Mouse (Mus musculus): ENCODE measurements at regions not wholly inside any gene's neighbourhood (a gene's known extent, or its start where the extent isn't known, plus 50 kb on each side); places are given as distances from the start of the nearest gene placed in this dataset.

DNA sequence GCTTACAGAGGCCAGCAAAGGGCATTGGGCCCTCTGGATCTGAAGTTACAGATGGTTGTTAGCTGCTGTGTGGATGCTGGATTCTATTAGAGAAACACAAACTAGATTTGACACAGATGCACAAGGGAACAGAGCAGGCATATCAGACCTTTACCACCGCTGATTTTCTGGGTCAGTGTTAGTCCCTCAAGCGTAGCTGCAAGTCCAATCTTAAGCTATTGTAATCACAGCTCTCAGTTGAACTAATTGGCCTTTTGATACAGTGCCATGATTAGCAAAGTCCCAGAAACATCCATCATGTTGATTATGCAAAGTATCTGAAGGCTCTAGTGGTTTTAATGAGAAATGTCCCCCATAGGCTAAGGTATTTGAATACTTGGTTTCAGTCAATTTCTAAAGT lies 54.2 kb upstream of the Plppr5 start:
- Histone ChIP-seq H3ac (ENCODE audit: control insufficient read depth, insufficient read length) (no peak overlapping the region), H3K79me2 (ENCODE audit: control insufficient read depth, insufficient read depth) (no peaks in the 10 kb centered on the region), H3K4me2 (ENCODE audit: low read depth) (no peak overlapping the region), H3K36me3 (ENCODE audit: control insufficient read depth, insufficient read depth) (no peaks in the 10 kb centered on the region), H3K27me3 (ENCODE audit: control insufficient read depth, insufficient read depth, insufficient read length) (no peaks in the 10 kb centered on the region), H3K4me3 (no peak overlapping the region)
- TF ChIP-seq POLR2A (IDR thresholded peaks at IDR 0.05; ENCODE audit: insufficient read length, low read depth), result no peak
- no peak for TF ChIP-seq POLR2AphosphoS2 (IDR thresholded peaks at IDR 0.05; ENCODE audit: insufficient read length, low read depth)
- TF ChIP-seq SRF (IDR thresholded peaks at IDR 0.05; ENCODE audit: control insufficient read depth, insufficient read length, low read depth), result no peak
- TF ChIP-seq E2F4 (IDR thresholded peaks at IDR 0.05; ENCODE audit: insufficient read depth), result no peak
- no peak for TF ChIP-seq USF1 (IDR thresholded peaks at IDR 0.05; ENCODE audit: low read depth)
- TF ChIP-seq MYOG (IDR thresholded peaks at IDR 0.05; ENCODE audit: control insufficient read depth in 1 of 3, insufficient read depth in 1 of 3, insufficient read length in 2 of 3, low read depth in 2 of 3), result no peak
- TF ChIP-seq REST (IDR thresholded peaks at IDR 0.05; ENCODE audit: insufficient read depth, insufficient read length), result no peak
- no peak for TF ChIP-seq CEBPB (IDR thresholded peaks at IDR 0.05; ENCODE audit: insufficient read depth, poor library complexity, severe bottlenecking)
- TF ChIP-seq TCF3 (IDR thresholded peaks at IDR 0.05; ENCODE audit: insufficient read length, low read depth), result no peak
- no peak for TF ChIP-seq MAX (IDR thresholded peaks at IDR 0.05; ENCODE audit: low read depth)
- TF ChIP-seq MYOD1 (IDR thresholded peaks at IDR 0.05; ENCODE audit: control insufficient read depth in 1 of 3, insufficient read length in 2 of 3, low read depth in 2 of 3), result no peak
- TF ChIP-seq TCF12 (IDR thresholded peaks at IDR 0.05; ENCODE audit: insufficient read depth, poor library complexity, severe bottlenecking), result no peak

DNA sequence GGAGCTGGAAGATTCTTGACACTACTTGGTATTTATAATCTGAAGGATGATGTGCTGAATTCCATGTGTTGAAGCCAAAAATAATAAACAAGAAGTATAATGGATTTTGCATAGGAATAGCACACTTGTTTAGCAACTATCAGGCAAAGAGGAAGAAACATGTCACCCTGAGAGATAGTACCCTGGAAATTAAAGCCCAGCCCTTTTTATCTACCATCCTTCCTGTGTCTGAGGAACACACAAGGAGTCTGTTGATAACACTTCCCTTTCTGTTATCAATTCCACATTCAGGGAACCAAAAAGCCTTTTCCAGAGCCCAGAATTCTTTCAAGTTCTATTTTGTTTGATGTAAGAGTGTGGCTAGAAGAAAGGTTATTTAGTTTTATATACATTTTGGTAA lies 66.5 kb upstream of the Plppr5 start:
- Histone ChIP-seq H3ac (ENCODE audit: control insufficient read depth, insufficient read length) (no peak overlapping the region), H3K27me3 (ENCODE audit: control insufficient read depth, insufficient read depth, insufficient read length) (no peaks in the 10 kb centered on the region), H3K79me2 (ENCODE audit: control insufficient read depth, insufficient read depth) (no peaks in the 10 kb centered on the region), H3K36me3 (ENCODE audit: control insufficient read depth, insufficient read depth) (no peaks in the 10 kb centered on the region), H3K4me3 (no peak overlapping the region), H3K4me2 (ENCODE audit: low read depth) (no peak overlapping the region)
- no peak for TF ChIP-seq POLR2A (IDR thresholded peaks at IDR 0.05; ENCODE audit: insufficient read length, low read depth)
- no peak for TF ChIP-seq REST (IDR thresholded peaks at IDR 0.05; ENCODE audit: insufficient read depth, insufficient read length)
- no peak for TF ChIP-seq TCF3 (IDR thresholded peaks at IDR 0.05; ENCODE audit: insufficient read length, low read depth)
- TF ChIP-seq E2F4 (IDR thresholded peaks at IDR 0.05; ENCODE audit: insufficient read depth), result no peak
- no peak for TF ChIP-seq MYOD1 (IDR thresholded peaks at IDR 0.05; ENCODE audit: control insufficient read depth in 1 of 3, insufficient read length in 2 of 3, low read depth in 2 of 3)
- TF ChIP-seq TCF12 (IDR thresholded peaks at IDR 0.05; ENCODE audit: insufficient read depth, poor library complexity, severe bottlenecking), result no peak
- TF ChIP-seq SRF (IDR thresholded peaks at IDR 0.05; ENCODE audit: control insufficient read depth, insufficient read length, low read depth), result no peak
- TF ChIP-seq USF1 (IDR thresholded peaks at IDR 0.05; ENCODE audit: low read depth), result no peak
- TF ChIP-seq POLR2AphosphoS2 (IDR thresholded peaks at IDR 0.05; ENCODE audit: insufficient read length, low read depth), result no peak
- no peak for TF ChIP-seq MYOG (IDR thresholded peaks at IDR 0.05; ENCODE audit: control insufficient read depth in 1 of 3, insufficient read depth in 1 of 3, insufficient read length in 2 of 3, low read depth in 2 of 3)
- TF ChIP-seq CEBPB (IDR thresholded peaks at IDR 0.05; ENCODE audit: insufficient read depth, poor library complexity, severe bottlenecking), result no peak
- TF ChIP-seq MAX (IDR thresholded peaks at IDR 0.05; ENCODE audit: low read depth), result no peak

DNA sequence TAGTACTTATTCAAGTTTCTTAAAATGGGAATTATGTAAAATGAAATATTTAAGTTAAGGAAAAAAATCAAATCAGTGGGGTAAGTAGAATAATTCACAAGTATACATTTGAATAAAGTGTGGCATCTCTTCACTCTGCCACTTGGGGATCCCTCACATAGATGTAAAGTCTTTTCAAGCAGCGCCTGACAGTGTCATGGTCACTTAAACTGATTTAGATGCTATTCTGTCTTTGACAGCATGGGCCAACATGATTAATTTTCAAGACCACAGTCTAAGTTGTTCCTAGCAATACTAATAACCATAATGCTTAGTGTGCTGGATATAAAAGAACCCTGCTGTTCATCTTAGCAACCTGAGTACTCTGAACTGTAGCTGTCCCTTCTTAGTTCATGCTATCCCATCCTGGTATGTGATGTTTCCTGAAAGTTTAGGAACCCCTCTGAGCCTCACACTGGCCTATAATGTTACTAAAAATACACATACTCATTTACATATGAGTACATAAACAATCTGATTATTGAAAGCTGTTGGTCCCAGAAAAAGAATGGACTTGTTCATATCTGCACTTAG lies 68.4 kb upstream of the Plppr5 start:
- TF ChIP-seq REST (IDR thresholded peaks at IDR 0.05; ENCODE audit: insufficient read depth, insufficient read length), result no peak
- no peak for TF ChIP-seq POLR2AphosphoS2 (IDR thresholded peaks at IDR 0.05; ENCODE audit: insufficient read length, low read depth)
- TF ChIP-seq TCF3 (IDR thresholded peaks at IDR 0.05; ENCODE audit: insufficient read length, low read depth), result no peak
- no peak for TF ChIP-seq SRF (IDR thresholded peaks at IDR 0.05; ENCODE audit: control insufficient read depth, insufficient read length, low read depth)
- TF ChIP-seq MYOD1 (IDR thresholded peaks at IDR 0.05; ENCODE audit: control insufficient read depth in 1 of 3, insufficient read length in 2 of 3, low read depth in 2 of 3), result no peak
- TF ChIP-seq CEBPB (IDR thresholded peaks at IDR 0.05; ENCODE audit: insufficient read depth, poor library complexity, severe bottlenecking), result no peak
- no peak for TF ChIP-seq POLR2A (IDR thresholded peaks at IDR 0.05; ENCODE audit: insufficient read length, low read depth)
- no peak for TF ChIP-seq MAX (IDR thresholded peaks at IDR 0.05; ENCODE audit: low read depth)
- no peak overlapping the region for H3K4me2 ChIP-seq (ENCODE audit: low read depth)
- H3K27me3 ChIP-seq (ENCODE audit: control insufficient read depth, insufficient read depth, insufficient read length), result no peaks in the 10 kb centered on the region
- no peaks in the 10 kb centered on the region for H3K79me2 ChIP-seq (ENCODE audit: control insufficient read depth, insufficient read depth)
- H3K36me3 ChIP-seq (ENCODE audit: control insufficient read depth, insufficient read depth), result no peaks in the 10 kb centered on the region
- no peak overlapping the region for H3K4me3 ChIP-seq
- H3ac ChIP-seq (ENCODE audit: control insufficient read depth, insufficient read length), result no peak overlapping the region

DNA sequence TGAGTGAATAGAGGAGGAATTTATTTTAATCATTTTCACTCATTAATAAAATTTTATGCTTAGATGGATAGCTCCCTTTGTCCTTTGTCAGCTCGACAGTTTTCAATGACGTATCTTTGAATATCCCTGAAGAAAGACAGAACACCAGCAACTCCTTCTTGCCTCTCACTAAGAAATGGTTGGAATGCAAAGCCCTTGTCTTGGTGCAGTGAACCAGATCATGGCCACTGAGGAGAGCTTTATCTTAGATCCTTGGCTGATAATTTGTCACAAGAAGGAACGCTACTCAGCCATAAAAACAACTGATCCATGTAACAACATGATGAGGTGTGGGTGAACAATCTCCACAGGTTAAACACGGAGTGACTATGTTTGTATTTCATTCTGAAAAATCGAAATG lies 73.5 kb upstream of the Plppr5 start:
- Histone ChIP-seq H3ac (ENCODE audit: control insufficient read depth, insufficient read length) (no peak overlapping the region), H3K36me3 (ENCODE audit: control insufficient read depth, insufficient read depth) (no peaks in the 10 kb centered on the region), H3K4me2 (ENCODE audit: low read depth) (no peak overlapping the region), H3K4me3 (no peak overlapping the region), H3K27me3 (ENCODE audit: control insufficient read depth, insufficient read depth, insufficient read length) (no peaks in the 10 kb centered on the region), H3K79me2 (ENCODE audit: control insufficient read depth, insufficient read depth) (no peaks in the 10 kb centered on the region)
- TF ChIP-seq TCF12 (IDR thresholded peaks at IDR 0.05; ENCODE audit: insufficient read depth, poor library complexity, severe bottlenecking), result no peak
- TF ChIP-seq REST (IDR thresholded peaks at IDR 0.05; ENCODE audit: insufficient read depth, insufficient read length), result no peak
- TF ChIP-seq SRF (IDR thresholded peaks at IDR 0.05; ENCODE audit: control insufficient read depth, insufficient read length, low read depth), result no peak
- no peak for TF ChIP-seq E2F4 (IDR thresholded peaks at IDR 0.05; ENCODE audit: insufficient read depth)
- TF ChIP-seq POLR2AphosphoS2 (IDR thresholded peaks at IDR 0.05; ENCODE audit: insufficient read length, low read depth), result no peak
- TF ChIP-seq CEBPB (IDR thresholded peaks at IDR 0.05; ENCODE audit: insufficient read depth, poor library complexity, severe bottlenecking), result no peak
- TF ChIP-seq TCF3 (IDR thresholded peaks at IDR 0.05; ENCODE audit: insufficient read length, low read depth), result no peak
- TF ChIP-seq POLR2A (IDR thresholded peaks at IDR 0.05; ENCODE audit: insufficient read length, low read depth), result no peak
- TF ChIP-seq MAX (IDR thresholded peaks at IDR 0.05; ENCODE audit: low read depth), result no peak
- TF ChIP-seq MYOD1 (IDR thresholded peaks at IDR 0.05; ENCODE audit: control insufficient read depth in 1 of 3, insufficient read length in 2 of 3, low read depth in 2 of 3), result no peak
- no peak for TF ChIP-seq MYOG (IDR thresholded peaks at IDR 0.05; ENCODE audit: control insufficient read depth in 1 of 3, insufficient read depth in 1 of 3, insufficient read length in 2 of 3, low read depth in 2 of 3)

Data from myocyte (in vitro differentiated cells).